Comparison of ENCODE assay signal across 14 mouse cellular contexts in genomic region chr10:71380406-71380805, GRCm38 (mm10). TPM values are rescaled to one million over a fixed set of nuclear protein-coding genes. Genes with fewer than 3 reads are reported as not detected.
DNase-seq lines count a peak whose midpoint lies in the region.
"Had no signal": no experiment of that assay in that cellular context is flagged by ENCODE, and none has a peak within 500 bp of the region (broad histone marks: within the 10 kb centered on the region; RNA-seq: fewer than 3 reads in every experiment).

No protein-coding gene starts in this region.

- DNase-seq in left cerebral cortex, postnatal 14 days (ENCODE audit: low spot score in 2 of 2), result peak; percentile 53 to 72
- no peak for DNase-seq in left cerebral cortex, postnatal 4 days
- DNase-seq in right cerebral cortex, adult 2 months (ENCODE audit: low spot score in 2 of 2), result peak; percentile 53 to 69
- no peak for DNase-seq in right cerebral cortex, postnatal 10 days (ENCODE audit: low spot score in 2 of 2)
- peak; percentile 34 to 66 for DNase-seq in right cerebral cortex, postnatal 36 days (ENCODE audit: low spot score in 2 of 2)
- DNase-seq in embryo, embryonic 10 days (ENCODE audit: low spot score), result no peak
- DNase-seq: adrenal gland, adult 2 months; adrenal gland, postnatal 25 days; cerebellum, adult 2 months; cerebellum, postnatal 14 days; gastrocnemius, postnatal 10 days; heart, adult 18-20 months; heart, postnatal 10 days; heart, postnatal 4 days had no signal

- intact Hi-C loops in left cerebral cortex, postnatal 14 days (cut with DNase I), result no loop called here
- intact Hi-C loops in left cerebral cortex, postnatal 4 days (cut with DNase I), result no loop called here

RNA-seq across cellular contexts. Expression of gene Ipmk, which starts 32.8 kb away (rescaled TPM):
- 10 to 100 TPM; 27.8 to 31.6 TPM for total RNA-seq in left cerebral cortex, postnatal 14 days (2021)
- 10 to 100 TPM; 42.1 to 42.9 TPM for total RNA-seq in left cerebral cortex, postnatal 4 days (2021)

RNA-seq across cellular contexts. Expression of gene Cisd1, which starts 35.7 kb away (rescaled TPM):
- total RNA-seq in left cerebral cortex, postnatal 14 days (2021), result 100 to 1,000 TPM; 134 to 138 TPM
- total RNA-seq in left cerebral cortex, postnatal 4 days (2021), result 100 to 1,000 TPM; 110 TPM

Comparison
In these comparisons a context has a peak if more than half of its experiments do, and no peak if none do; other contexts are left out.
1. DNase-seq: peak in left cerebral cortex, postnatal 14 days (2 of 2), right cerebral cortex, adult 2 months (2 of 2) and right cerebral cortex, postnatal 36 days (2 of 2); none in left cerebral cortex, postnatal 4 days (single experiment), right cerebral cortex, postnatal 10 days (0 of 2) and embryo, embryonic 10 days (single experiment).